Mouse (Mus musculus): ENCODE measurements around the gene Polr3g.
"Not testable (repeated sequence)": the region's sequence is repeated elsewhere in the genome, so short reads cannot be mapped to it uniquely, and the experiment has no call there.

Polr3g gene

DNA sequence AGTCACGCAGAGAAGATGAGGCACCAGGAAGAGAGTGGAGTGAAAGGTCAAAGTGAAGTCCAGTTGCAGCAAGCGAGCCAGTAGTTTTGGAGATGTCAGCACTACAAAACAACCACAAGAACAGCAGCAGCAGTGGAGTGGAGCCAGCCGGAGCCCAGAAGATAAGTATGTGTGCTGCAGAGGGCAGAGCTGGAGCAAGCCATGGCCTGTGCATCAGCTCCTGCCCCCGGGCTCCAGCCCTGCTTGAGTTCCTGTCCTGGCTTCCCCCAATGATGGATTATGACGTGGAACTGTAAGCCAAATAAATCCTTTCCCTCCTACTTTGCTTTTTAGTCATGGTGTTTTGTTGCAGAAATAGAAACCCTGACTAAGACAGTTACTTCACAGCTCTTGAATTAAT, 26.6 kb downstream of the Polr3g start:
- no peak for DNase-seq

DNA sequence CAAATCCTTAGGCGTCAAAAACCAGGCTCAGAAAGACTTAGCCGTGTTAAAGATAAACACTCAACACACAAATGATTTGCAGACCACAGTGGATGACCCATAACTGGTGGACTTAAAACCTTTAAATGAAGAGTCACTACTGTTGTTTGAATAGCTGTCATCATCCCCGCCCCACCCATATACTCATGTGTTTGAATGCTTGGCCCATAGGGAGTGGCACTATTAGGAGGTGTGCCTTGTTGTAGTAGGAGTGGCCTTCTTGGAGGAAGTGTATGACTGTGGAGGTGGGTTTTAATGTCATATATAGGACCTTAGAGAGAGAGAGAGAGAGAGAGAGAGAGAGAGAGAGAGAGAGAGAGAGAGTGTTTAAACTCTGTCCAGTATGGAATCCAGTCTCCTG, 27.7 kb downstream of the Polr3g start:
- no peak for DNase-seq

DNA sequence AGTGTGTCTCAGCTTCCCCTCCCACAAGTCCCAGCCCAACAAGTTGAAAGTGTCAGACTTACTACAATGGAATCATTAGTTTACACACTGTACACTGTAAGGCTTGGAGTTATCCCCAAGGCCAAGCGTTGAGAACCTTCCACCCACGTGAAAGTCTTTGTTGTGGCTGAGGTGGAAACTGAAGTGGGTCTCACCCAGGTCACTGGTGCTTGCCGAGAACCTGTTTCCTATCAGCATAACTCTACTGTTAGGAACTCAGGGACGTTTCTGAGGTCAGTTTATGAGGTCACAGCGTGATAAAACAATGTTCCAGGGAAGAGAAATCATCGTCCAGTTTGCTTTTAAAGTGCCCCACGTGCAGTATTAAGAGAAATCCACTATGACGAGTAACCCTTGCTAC, 35.5 kb downstream of the Polr3g start:
- no peak for DNase-seq

DNA sequence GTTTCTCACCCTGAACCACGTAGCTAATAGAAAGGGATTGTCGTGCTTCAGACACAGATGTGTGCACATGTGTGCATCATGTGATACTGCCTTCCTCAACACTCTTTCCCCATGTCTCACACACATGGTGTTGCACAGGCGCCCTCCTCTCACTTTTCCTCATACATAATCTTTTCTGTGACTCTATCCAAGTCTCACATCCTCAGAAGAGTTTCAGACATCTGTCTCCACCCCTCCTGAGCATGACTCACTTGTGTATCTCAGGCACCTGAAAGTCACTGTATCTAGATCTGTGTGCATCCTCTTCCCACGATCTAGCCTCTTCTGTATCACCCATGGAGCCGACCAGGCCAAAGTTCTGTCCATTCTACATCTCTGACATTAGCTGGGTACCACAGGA, 43.1 kb downstream of the Polr3g start:
- no peak for DNase-seq

DNA sequence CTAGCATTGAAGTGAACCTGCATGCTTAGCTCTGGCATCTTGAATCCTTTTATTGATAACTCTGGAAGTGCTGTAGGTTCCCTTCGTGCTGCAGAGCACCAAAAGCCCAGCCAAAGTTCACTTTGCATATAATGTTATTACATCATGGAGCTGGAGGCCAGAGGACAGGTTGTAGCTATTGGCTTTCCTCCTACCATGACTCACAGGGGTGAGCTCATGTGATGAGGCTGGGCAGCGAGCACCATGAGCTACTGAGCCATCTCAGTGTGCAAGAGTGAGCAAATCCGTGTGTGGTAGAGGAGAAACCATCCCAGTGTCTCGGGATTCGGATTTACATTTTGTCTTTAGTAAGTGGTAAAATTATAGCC, 46.5 kb downstream of the Polr3g start:
- DNase-seq: no peak

DNA sequence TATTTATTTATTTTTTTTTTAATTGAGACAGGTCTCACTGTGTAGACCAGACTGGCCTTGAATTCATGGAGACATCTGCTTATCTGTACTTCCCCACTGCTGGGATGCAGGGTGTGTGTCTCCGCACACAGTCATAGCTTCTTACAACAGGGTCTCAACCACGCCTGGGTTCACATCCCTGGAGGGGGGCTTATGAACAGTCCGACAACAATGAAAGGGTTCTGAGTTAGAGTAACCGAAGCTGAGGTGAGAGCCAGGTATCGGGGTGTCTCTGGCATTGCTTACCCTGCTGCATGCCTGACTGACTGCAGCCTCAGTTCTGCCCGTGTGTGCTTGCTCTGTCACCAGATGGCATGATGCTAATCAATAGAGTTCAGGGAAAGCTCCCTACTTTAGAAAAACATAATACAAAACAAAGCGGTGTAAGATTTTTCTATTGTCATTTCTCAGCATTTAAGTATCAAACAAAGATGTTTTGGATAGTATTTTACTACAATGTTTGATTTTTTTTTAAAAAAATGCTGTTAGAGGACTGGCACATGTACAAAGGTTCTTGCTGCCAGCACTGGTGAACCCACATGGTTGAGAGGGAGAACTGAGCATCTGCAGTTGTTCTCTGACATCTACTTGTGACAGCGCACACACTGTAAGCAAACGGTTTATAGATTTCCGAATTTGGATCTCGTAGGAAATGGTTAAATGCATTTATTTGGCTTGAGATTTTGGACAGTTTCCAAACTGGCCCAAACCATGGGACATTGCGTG, 47.1 kb downstream of the Polr3g start:
- no peak for DNase-seq

DNA sequence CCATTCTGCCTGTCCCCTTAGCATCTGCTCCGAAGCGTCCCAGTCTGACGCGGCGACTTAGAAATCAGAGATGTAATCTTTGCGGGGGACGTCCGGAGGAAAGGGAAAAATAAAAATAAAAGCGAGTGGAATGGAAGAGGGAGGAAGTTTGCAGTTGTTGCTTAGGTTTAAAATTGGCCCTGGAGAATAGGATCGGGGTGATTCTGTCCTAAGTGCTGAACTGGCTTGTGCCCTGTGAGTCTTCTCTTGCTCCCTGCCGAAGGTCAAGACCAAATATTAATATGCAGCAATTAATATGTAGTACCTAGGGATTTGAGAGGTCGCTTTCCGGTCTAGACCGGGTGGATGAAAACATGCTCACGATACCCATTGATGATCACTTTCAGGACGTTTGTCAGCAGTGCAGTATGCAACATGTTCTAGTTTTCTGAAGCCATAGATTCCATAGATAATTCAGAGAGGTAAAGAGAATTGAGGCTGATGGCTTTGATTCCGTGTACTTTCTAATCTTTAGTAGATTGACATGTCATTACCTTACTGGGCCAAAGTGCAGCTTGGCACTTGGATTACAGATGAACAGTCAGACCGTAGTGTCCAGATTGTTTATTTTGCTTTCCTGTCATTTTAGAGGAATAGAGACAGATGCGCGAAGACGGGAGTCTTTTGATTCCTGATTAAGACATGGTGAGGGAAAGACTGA, 52.6 kb downstream of the Polr3g start:
- no peak for DNase-seq

DNA sequence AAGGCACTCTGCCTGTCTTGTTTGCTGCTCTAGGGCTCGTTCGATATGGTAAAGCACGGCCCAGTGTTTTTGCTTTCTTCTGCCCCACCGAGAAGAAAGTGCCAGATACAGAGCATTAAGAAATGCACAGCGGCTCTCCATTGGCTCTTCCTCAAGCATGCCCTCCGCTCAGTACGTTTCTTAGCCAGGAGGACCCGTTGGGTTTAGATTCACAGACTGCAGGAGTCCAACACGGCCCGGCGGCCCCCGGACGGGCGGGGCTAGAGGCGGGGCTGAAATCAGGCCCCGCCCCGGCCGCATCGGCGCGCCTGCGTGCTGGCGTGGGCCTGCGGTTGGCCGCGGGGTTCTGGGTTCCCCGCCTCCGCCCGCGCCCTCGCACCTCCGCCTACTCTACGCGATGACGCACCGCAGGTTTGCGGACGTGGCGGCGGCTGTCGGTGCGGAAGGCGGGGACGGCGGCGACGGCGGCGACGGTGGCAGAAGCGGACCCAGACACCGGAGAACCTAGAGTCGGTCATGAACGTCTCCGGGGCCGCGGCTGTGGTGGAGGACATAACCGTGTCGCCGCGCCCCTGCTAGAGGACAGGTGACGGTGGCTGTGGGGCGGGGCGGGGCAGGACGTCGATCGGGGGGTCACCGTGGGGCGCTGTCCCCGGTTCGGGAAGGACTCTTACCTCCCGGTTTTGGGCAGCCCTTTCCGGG, 53.3 kb downstream of the Polr3g start, which contains the start of gene Lysmd3:
Gene Lysmd3, plus strand, starts transcription at position 313 of the 702 bp plus-strand sequence.
- peak; percentile 94 for DNase-seq

DNA sequence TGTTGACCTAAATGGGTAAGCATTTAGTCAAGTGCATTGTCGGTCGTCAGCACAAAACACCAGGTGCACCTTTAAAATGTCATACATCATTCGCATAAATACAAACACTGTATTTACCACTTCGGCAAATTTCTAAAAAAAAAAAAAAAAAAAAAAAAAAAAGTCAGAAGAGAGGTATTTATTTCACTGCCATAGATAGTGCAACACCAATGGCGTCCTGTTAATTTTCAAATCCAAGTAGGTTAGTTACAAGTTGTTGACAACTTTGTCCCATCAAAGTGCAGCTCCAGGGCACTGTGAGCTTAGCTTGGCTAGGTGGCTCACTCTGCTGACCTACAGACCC, 53.8 kb downstream of the Polr3g start:
- no peak for DNase-seq

DNA sequence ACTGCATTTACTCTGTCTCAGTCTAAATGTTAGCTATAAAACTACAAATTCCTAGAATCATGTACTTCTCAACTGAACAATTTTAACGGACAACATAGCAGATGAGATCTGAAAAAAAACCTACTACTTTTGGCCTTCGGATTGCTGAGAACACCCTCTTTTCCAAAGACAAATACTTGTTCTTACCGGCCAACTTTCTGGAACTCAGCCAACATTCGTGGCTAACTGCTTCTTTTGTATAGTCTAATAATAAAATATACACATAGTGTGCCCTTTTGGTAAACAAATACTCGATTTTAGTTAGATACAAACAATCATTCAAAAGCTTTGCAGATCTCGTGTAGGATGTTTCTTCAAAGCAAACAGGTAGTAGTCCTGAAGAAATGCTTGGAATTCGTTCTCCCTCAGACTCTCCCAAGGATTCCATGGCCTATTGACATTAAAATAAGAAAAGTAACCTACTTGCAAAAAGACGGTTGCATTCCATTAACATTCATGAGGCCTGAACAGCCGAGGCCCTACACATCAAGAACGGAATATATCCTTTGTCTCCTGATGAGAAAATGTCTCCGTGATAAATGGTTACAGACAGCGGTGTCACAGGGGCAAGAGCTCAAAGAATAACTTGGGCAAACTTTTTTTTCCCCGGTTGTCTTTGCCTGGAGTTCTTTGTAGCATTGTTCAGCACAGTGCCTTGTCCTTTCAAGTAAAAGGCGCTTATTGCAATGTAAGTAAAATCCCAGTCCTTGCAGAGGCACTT, 54.5 kb downstream of the Polr3g start:
- DNase-seq: no peak

DNA sequence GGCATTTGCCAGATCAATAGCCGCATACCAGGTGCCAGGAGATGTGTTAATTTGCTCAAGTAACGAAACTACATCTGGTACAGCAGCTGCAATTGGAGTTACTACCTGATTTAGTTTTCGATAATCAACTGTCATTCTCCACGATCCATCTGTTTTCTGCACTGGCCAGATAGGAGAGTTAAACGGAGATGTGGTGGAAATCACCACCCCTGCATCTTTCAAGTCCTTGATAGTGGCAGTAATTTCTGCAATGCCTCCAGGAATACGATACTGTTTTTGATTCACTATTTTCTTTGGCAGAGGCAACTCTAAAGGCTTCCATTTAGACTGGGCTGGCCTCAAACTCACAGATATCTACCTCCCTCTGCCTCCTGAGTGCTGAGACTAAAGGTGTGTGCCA, 60.4 kb downstream of the Polr3g start:
- not testable (repeated sequence) for DNase-seq

DNA sequence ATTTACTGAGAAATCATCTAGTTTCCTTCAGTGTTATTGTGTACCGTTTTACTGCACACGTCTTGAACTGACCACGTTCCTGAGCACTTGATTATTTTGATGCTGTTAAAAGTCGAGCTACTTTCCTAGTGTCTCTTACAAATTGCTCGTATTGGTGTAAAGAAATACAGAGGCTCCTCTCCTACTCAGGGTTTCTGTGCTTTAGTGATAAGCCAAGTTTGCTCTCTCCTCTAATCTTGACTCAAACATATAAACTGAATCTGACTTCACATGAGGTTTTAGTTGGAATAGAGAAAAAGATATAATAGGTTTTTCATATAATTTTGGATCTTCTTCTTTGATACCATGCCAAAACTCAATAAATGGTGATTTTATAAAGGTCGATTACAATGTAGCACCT, 64.5 kb downstream of the Polr3g start:
- DNase-seq: no peak

DNA sequence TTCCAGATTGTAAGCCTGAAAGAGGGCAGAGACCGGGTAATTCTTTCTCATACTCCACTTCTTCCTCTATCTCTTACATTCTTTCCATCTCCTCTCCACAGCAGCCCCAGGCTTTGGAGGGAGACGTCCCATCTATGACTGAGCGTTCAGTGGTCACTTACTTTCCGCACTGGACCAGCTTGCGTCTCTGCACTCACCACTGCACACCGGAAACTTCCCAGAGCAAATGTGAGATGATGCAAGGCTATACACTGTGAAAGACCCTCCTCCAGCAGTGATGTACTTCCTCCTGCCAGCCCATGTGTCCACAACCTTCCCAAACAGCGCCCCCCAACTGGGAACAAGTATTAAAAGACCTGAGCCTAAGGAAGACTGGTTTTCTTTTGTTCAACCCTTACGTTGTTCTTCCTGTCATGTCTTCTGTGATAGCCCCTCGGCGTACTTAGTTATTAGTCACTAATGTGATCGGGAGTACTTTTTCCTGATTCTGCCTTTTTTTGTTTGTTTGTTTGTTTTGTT, 66.7 kb downstream of the Polr3g start:
- no peak for DNase-seq

DNA sequence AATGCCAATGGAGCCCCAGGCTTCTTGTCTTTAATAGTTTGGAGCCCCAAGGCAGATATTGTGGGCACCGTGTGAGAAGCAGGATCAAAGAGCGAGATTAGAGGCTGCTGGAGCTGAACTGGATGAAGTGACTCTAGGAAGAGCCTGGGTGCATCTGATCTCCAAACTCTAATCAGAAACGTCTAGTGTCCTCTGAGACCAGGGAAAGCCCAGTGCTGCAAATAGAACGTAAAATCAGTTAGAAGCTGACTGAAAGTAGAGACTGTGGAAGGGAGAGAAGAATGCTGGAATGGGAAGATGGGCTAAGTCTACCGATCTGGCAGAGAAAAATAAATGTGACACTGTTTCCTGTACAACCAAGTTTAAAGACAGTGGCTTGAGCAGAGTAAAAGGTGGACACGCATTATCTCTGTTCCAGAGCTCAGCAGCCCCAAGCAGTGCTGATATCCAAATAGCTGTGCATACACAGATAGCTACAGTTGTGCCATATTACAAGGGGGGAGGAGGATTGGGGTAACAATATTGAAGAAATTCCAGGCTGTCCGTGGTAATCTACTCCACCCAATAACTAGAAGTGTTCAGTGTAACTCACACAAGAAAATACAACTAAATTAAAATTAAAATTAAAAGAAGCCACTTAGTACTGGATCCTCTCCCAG, 68.2 kb downstream of the Polr3g start:
- no peak for DNase-seq

DNA sequence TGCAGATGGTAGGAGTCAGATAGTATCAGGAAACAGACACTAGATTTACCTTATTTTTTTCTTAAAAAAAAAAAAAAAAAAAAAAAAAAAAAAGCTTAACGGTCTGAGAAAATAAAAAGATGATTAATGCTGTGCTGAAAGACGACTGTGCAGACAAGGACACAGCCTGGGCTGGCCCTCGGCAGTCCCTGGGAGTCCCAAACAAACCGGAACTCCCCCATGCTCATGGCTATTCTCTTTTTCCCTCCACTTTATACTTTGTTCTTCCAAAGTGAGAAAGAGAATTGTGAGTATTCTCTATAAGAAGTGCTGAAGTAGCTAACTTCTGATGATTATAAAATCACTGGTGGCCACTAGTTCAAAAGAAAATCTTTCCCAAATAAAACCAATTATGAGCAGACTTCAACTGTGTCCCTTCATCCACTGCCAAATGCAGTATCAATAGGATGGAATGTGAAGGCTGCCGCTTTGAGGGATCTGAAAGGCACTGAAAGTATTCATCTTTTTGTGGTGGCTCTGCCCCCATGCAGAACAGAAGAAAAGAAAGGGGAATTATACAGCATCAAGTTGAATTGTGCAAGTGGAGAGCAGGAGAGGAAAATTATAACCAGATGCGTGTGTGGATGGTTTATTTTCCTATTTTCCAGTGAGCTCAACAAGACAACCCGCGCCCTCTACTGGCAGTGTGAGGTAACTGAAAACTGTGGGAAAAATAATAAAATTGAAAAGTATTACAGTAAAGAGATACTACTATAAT, 69.3 kb downstream of the Polr3g start:
- peak; percentile 36 for DNase-seq

DNA sequence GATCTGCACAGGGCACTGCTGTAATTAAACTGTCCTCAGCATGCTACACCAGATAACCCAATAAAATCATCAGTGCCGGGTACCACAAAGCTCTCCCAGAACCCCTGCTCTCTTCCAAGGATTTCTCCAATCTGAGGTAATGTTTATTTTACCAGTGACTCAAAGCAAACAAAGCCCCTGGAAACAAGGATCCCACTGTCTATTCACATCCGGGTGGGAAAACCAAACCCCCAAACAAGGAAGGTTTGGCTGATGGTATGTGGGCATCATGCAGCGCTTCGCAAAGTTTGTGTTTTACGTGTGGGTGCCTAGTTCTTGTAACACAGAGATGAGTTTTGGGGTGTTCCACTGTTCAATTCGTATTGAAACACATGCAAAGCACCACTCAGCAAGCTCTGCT, 69.9 kb downstream of the Polr3g start:
- no peak for DNase-seq

DNA sequence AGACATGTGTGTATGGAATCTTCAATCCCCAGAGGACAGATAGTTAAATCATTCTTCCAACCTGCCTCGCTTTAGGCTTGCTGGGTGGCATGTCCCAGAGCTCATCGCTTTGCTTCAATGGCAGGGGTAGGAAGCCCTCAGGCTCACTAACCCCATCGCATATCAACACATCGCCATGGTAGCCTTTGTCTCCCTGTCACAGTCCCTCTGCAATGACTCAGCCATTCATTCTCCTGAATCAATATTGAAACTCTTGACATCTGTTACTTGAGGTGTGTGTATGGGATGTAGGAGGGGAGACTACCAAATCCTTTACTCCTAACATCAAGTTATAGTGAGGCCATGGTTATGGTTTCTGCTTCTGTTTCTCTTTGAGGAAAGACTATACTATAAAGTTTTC, 71.2 kb downstream of the Polr3g start:
- DNase-seq: no peak

DNA sequence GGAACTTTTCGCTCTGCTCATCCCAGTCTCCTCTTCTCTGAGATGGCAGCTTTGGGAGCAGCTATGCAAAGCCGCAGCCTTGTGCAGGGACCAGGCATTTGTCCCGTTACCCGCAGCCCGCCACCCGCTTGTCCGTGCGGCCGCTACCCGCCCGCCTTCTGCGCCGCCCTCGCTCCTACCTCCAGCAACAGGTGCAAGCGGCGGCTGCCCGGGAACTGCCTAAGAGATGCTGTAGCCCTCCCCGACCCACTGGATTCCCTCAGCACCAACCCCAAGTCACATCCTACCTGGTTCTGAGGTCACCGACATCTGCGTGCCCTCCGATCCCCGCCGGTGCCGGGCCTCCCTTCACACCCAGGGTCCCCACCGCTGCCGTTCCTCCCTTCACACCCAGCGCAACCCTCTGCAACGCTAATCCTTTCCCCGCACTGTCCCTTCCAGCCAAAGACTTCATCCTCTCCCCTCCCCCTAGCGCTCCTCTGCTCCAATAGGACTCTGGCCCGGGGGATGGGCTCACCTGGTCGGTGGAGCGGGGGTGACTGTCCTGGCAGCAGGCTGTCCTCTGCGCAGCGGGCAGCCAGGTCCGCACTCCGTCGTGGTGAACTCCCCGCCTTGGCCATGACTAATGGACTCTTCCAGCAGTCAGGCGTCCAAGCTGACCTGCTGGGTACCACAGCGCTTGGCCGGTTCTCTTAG, 77.9 kb downstream of the Polr3g start, which contains the start of gene Adgrv1:
Gene Adgrv1, minus strand, starts transcription at position 435 of the 696 bp plus-strand sequence.
- no peak for DNase-seq

DNA sequence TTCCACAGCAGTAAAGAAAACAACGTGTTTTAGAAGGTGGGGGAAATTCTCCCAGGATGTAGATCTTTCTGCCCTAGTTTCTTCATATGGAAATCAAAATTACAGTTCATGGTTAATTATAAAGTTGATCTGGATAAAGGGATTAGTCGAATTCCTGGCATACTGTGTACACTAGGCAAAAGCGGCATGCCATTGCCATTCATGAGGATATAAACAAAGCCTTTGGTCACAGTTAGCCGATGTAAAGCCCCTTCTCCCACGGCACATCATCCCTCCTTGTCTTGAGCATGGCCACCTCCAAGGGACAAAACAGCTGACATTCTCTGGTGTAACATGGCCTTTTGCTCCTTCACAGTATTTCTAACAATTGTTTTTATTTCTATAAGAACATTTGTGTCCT, 80.2 kb downstream of the Polr3g start:
- no peak for DNase-seq

DNA sequence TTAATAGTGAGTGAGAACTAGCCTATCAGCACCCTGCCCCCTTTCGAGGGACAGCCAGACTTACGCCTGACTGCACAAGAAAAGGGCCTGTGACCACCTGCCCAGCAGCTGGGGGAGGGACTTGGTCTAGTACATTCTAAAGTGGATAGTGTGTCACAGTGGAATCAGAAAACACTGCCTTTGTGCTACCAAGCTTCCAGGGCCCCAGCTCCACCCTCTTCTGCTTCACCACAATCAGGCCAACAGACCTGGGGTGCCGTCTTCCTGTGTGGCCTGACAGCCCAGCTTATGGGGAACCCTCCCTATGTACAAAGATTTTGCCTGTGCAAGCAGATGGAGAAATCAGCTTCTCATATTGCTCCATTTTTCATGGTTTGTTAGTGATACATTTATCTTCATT, 81.4 kb downstream of the Polr3g start:
- DNase-seq: no peak

DNA sequence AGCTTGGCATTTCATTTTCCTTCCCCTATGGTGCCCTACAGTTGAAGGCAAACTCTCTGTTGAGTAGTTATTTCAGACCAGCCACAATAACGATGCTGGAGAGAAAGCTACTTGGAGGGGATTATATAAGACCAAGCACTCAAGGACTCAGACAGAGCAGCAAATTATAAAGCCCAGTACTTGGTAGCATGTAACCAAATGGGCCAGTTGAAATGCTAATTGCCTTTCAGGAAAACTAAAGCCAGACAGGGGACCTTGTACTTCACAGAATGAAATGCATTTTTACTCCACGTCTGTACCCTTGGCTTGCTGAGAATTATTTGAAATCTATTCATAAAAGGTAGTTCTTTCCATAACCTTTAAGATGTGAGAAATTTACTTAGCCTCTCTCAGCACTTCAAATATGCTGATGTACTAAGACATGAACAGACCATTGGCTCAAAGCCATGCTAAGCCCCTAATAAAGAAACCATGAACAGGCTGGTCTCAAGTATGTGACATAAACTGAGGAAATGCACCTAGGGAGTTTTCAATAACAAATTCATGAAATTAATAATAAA, 82.1 kb downstream of the Polr3g start:
- DNase-seq: no peak

Measured in thymus, postnatal 14 days (tissue).